Mouse (Mus musculus) cerebellum, adult 2 months (tissue): ENCODE measurements around the gene Kpna3. TPM values are rescaled to one million over a fixed set of nuclear protein-coding genes. Genes with fewer than 3 reads are reported as not detected.
A peak's percentile ranks its signal among the peaks of the same experiment; 100 is the strongest.

Source experiments
- DNase-seq, 2 experiments: peaks; one replicate each; pipeline ENCODE4 v3.0.0; 2021
- H3K27ac ChIP-seq: fragments of 200-500 bp; 2 replicates; pipeline ENCODE4 v1.5.1; 2012; ENCODE audit warnings: low read length, control low read depth, inconsistent platforms; ENCODE audit not compliant: insufficient read depth
- H3K27me3 ChIP-seq: fragments of 200-500 bp; 2 replicates; pipeline ENCODE4 v1.6.1; 2012; ENCODE audit warnings: inconsistent platforms, mild to moderate bottlenecking, low read length, moderate library complexity; ENCODE audit not compliant: control insufficient read depth, insufficient read depth
- H3K4me1 ChIP-seq: fragments of 200-500 bp; 2 replicates; pipeline ENCODE4 v1.6.1; 2011; ENCODE audit warnings: low read length; ENCODE audit not compliant: control insufficient read depth, insufficient read depth
- H3K4me3 ChIP-seq: fragments of 200-500 bp; replicated peaks from 2 replicates; pipeline ENCODE3; 2011; ENCODE audit warnings: mild to moderate bottlenecking, low read depth, low read length, control low read depth; ENCODE audit not compliant: insufficient read depth
- CTCF ChIP-seq: fragments of 200-500 bp; IDR thresholded peaks from 2 replicates; pipeline ENCODE4 v1.5.1; 2011; ENCODE audit warnings: low read depth, mild to moderate bottlenecking, control low read depth, low read length, moderate library complexity, borderline replicate concordance; ENCODE audit not compliant: insufficient read depth
- POLR2A ChIP-seq: fragments of 200-500 bp; IDR thresholded peaks from 2 replicates; pipeline ENCODE4 v1.6.1; 2011; ENCODE audit warnings: low read length, control low read depth, borderline replicate concordance; ENCODE audit not compliant: insufficient read depth
- WGBS: fragments of 180-500 bp; shearing (Covaris S2); methylation state at CpG from one replicate; pipeline ENCODE4 v1.1.7; 2018; 5-methylcytosine and 5-hydroxymethylcytosine counted together
- polyA plus RNA-seq: library from polyadenylated mRNA; depleted of rRNA; stranded (reverse); fragments of >200 nt; gene quantifications from 2 replicates; pipeline ENCODE4 v1.2.3, GENCODE M21; 2012; rRNA removed

The Kpna3 gene
- polyA plus RNA-seq, 1 experiment, result 37.7 TPM

DNA sequence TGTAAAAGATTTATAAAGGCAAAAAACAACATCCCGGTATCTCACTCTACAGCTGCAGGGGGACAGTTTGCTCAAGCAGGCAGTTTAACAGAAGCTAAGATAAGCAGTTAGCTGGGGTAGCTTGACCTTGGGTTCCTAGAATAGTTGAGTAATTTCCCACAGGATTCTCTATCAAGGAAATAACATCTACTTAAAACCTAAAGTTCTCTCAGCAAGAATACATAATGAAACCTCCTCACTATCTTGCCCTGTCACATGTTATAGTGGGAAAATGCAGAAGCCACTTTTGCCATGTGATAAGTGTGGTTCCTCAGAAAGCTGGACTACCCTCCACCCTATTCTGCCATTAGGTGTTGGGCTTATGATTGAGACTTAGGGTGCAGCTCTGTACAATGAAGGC lies 116.9 kb downstream of the Kpna3 start:
- WGBS, result 100% methylated on average over 1 of the region's 1 CpGs
- DNase-seq, result no peak
- no peak for TF ChIP-seq CTCF
- TF ChIP-seq POLR2A, result no peak
- Histone ChIP-seq H3K4me3 (no peak overlapping the region), H3K4me1 (no peaks in the 10 kb centered on the region; the same call in 1 of the 2 replicates), H3K27me3 (no peaks in the 10 kb centered on the region), H3K27ac (no peak overlapping the region)

GRCm38 (mm10) chr14:61321200-61321599 lies 118.5 kb downstream of the Kpna3 start:
- Histone ChIP-seq H3K4me3 (no peak overlapping the region), H3K4me1 (no peaks in the 10 kb centered on the region), H3K27ac (no peak overlapping the region), H3K27me3 (no peaks in the 10 kb centered on the region)
- TF ChIP-seq POLR2A (no peak), CTCF (no peak)
- 92% methylated on average over 4 of the region's 4 CpGs for WGBS
- DNase-seq, result no peak

DNA sequence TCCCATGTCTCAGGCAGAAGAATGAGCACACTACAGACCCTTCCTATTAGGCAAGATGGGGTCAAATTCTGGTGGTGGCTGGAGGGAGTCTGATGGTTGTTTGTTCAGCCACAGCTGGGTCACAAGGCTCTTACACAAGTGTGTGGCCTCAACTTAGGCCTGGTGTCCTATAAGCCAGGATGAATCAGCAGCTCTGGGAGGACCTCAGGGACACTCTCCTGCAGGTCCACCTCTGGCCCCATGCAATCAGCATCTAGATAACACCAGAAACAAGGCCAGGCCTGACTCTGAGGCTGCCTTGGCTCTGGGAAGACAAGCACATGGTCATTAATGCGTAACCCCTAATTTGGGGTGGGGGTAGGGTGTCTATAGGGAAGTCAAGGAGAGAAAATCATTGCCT lies 118.9 kb downstream of the Kpna3 start:
- no peaks in the 10 kb centered on the region for H3K4me1 ChIP-seq
- no peak for TF ChIP-seq CTCF
- no peak for TF ChIP-seq POLR2A
- no peak for DNase-seq
- no peak overlapping the region for H3K27ac ChIP-seq
- no peak overlapping the region for H3K4me3 ChIP-seq
- WGBS, result 92% methylated on average over 1 of the region's 1 CpGs
- H3K27me3 ChIP-seq, result no peaks in the 10 kb centered on the region

GRCm38 (mm10) chr14:61316861-61317260 lies 122.8 kb downstream of the Kpna3 start:
- WGBS, result 40% methylated on average over 4 of the region's 4 CpGs
- H3K4me1 ChIP-seq, result no peaks in the 10 kb centered on the region

More at GRCm38 (mm10) chr14:61316861-61317260, 122.8 kb downstream of the Kpna3 start:
- Histone ChIP-seq H3K4me3 (no peak overlapping the region), H3K27ac (no peak overlapping the region), H3K27me3 (no peaks in the 10 kb centered on the region)
- TF ChIP-seq POLR2A (no peak), CTCF (peak; percentile 67)
- peak; percentile 50 to 63 for DNase-seq

Other genes with a start within 250 kb of the Kpna3 start
- gene Sgcg, start 181.4 kb downstream of the Kpna3 start, polyA plus RNA-seq, result 1.1 and 1.4 TPM in 2 replicates
- gene Arl11, start 130.1 kb downstream of the Kpna3 start, polyA plus RNA-seq, result 0.74 and 0.75 TPM in 2 replicates
- 5.1 and 5.5 TPM in 2 replicates for gene Ebpl, start 79.4 kb downstream of the Kpna3 start, polyA plus RNA-seq
- 41.1 and 41.7 TPM in 2 replicates for gene Spryd7, start 117.0 kb upstream of the Kpna3 start, polyA plus RNA-seq
- 14.6 and 16.7 TPM in 2 replicates for gene Trim13, start 158.4 kb upstream of the Kpna3 start, polyA plus RNA-seq
- gene Kcnrg, start 167.6 kb upstream of the Kpna3 start, polyA plus RNA-seq, result 0.51 and 0.73 TPM in 2 replicates